Mouse (Mus musculus): ENCODE measurements at regions not wholly inside any gene's neighbourhood (a gene's known extent, or its start where the extent isn't known, plus 50 kb on each side); places are given as distances from the start of the nearest gene placed in this dataset.

DNA sequence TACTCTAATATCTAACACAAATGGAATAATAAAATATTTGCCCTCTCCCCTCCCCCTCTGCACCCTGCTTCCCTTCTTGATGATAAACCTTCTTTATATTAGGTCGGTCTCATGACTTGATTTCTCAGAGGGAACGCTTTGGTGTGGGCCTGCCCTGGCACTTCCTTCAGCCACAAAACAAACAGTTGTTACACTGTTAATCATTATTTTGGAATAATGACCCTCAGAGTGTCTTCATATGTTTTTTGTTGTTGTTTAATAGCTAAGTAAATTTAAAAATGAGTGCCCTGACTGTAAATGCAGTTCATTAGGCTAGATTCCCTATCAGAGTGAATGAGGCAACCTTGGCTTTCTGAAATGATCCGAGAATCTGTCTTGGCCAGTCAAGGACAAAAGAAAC is 167.8 kb downstream of the Ly86 start:
- no peak for ATAC-seq (replicated peaks; ENCODE audit: insufficient number of reproducible peaks, low FRiP score, low TSS enrichment, low read depth)
- WGBS: 77% methylated on average over 3 of the region's 3 CpGs
- H3K36me3 ChIP-seq (replicated peaks; ENCODE audit: control insufficient read depth, insufficient read depth, low read depth, low read length): no peaks in the 10 kb centered on the region
- peaks cover 10% of the 10 kb centered on the region for H3K4me1 ChIP-seq (ENCODE audit: control insufficient read depth, insufficient read depth, low read length)
- H3K4me3 ChIP-seq (ENCODE audit: low read depth, low read length): no peak overlapping the region
- no peak overlapping the region for H3K9ac ChIP-seq (replicated peaks; ENCODE audit: low read length)
- H3K27me3 ChIP-seq (ENCODE audit: control insufficient read depth, insufficient read depth, low read length): no peaks in the 10 kb centered on the region
- H3K9me3 ChIP-seq (replicated peaks; ENCODE audit: control insufficient read depth, low read length): no peaks in the 10 kb centered on the region
- H3K27ac ChIP-seq (replicated peaks; ENCODE audit: low read depth, low read length): no peak overlapping the region
- DNase-seq (ENCODE audit: low spot score): no peak
- no peak overlapping the region for H3K4me2 ChIP-seq (ENCODE audit: low read depth, low read length)

DNA sequence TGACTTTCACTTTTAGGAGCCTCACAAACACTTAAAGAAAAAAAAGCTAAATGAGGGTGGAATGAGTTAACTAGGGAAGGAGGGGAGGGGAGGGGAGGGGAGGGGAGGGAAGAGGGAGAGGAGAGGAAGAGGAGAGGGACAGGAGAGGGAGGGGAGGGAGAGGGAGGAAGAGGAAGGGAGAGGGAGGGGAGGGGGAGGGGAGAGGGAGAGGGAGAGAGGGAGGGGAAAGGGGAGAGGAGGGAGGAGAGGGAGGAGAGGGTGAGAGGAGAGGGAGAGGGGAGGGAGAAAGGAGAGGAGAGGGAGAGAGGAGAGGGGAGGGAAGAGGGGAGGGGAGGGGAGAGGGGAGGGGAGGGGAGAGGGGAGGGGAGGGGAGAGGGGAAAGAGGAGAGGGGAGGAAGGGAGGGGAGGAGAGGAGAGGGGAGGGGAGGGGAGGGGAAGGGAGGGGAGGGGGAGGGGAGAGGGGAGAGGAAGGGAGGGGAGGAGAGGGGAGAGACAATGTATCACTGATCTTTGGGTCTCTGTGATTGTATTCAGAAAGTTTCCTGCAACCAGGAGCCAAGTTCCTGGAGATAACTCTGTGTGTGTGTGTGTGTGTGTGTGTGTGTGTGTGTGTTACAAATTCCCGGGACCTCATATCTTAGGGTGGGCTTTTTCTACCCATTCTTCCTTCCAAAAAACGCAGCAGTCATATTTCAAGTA is 168.3 kb downstream of the Ly86 start:
- Histone ChIP-seq H3K9ac (replicated peaks; ENCODE audit: low read length) (peak overlapping the region; percentile 44), H3K9me3 (replicated peaks; ENCODE audit: control insufficient read depth, low read length) (no peaks in the 10 kb centered on the region), H3K4me1 (ENCODE audit: control insufficient read depth, insufficient read depth, low read length) (peaks cover 10% of the 10 kb centered on the region), H3K4me3 (ENCODE audit: low read depth, low read length) (no peak overlapping the region), H3K36me3 (replicated peaks; ENCODE audit: control insufficient read depth, insufficient read depth, low read depth, low read length) (no peaks in the 10 kb centered on the region), H3K27me3 (ENCODE audit: control insufficient read depth, insufficient read depth, low read length) (no peaks in the 10 kb centered on the region), H3K4me2 (ENCODE audit: low read depth, low read length) (no peak overlapping the region), H3K27ac (replicated peaks; ENCODE audit: low read depth, low read length) (peak overlapping the region; percentile 63; the same call in 1 of the 2 replicates)
- ATAC-seq (replicated peaks; ENCODE audit: insufficient number of reproducible peaks, low FRiP score, low TSS enrichment, low read depth): no peak
- DNase-seq (ENCODE audit: low spot score): no peak
- WGBS: 37% methylated on average over 2 of the region's 2 CpGs

DNA sequence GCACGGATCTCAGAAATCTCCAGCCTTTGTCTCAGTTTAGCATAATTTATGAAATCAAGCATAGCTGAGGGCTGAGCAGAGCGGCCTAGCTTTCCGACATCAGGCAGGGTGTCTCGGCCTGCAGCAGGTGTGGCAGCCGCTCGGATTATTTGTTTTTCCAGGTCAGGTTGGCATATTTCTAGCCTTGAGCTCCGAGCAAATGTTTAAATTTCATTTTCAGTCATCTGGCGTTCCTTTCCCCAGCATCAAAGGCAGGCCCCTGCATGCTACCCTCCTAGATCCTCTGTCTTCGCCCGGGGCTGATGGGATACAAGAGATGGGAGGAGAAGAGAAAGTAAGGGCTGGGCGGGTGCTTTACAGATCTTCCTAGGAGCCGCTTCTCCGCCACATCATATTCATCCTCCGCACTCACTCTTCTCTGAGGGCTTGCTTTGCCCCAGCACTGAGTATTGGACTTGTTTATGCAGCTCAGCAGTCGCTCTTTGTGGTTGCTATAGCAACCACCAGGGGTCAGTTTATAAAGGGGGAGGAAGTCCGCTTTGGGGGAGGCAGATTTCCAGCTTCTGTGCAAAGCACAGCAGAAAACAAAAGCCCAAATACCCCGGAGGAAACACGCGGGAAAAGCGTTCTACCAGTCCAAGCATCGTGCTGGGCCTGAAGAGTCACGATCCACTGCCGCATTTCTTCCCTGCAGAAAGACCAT is 169.0 kb downstream of the Ly86 start:
- peak; percentile 48 for ATAC-seq (replicated peaks; ENCODE audit: insufficient number of reproducible peaks, low FRiP score, low TSS enrichment, low read depth)
- peak overlapping the region; percentile 24 for H3K4me2 ChIP-seq (ENCODE audit: low read depth, low read length)
- no peaks in the 10 kb centered on the region for H3K9me3 ChIP-seq (replicated peaks; ENCODE audit: control insufficient read depth, low read length)
- WGBS: 6% methylated on average over 23 of the region's 23 CpGs
- H3K9ac ChIP-seq (replicated peaks; ENCODE audit: low read length): peak overlapping the region; percentile 44
- peak; percentile 80 for DNase-seq (ENCODE audit: low spot score)
- H3K36me3 ChIP-seq (replicated peaks; ENCODE audit: control insufficient read depth, insufficient read depth, low read depth, low read length): no peaks in the 10 kb centered on the region
- H3K4me3 ChIP-seq (ENCODE audit: low read depth, low read length): no peak overlapping the region
- H3K27me3 ChIP-seq (ENCODE audit: control insufficient read depth, insufficient read depth, low read length): no peaks in the 10 kb centered on the region
- peak overlapping the region; percentile 63 for H3K27ac ChIP-seq (replicated peaks; ENCODE audit: low read depth, low read length)
- H3K4me1 ChIP-seq (ENCODE audit: control insufficient read depth, insufficient read depth, low read length): peaks cover 10% of the 10 kb centered on the region

GRCm38 (mm10) chr13:37514641-37515305 is 169.8 kb downstream of the Ly86 start:
- 70% methylated on average over 12 of the region's 12 CpGs for WGBS
- H3K27ac ChIP-seq (replicated peaks; ENCODE audit: low read depth, low read length): peak overlapping the region; percentile 63
- no peaks in the 10 kb centered on the region for H3K27me3 ChIP-seq (ENCODE audit: control insufficient read depth, insufficient read depth, low read length)
- no peaks in the 10 kb centered on the region for H3K9me3 ChIP-seq (replicated peaks; ENCODE audit: control insufficient read depth, low read length)
- H3K4me2 ChIP-seq (ENCODE audit: low read depth, low read length): peak overlapping the region; percentile 24
- H3K4me1 ChIP-seq (ENCODE audit: control insufficient read depth, insufficient read depth, low read length): peaks cover 8% of the 10 kb centered on the region; the same call in 1 of the 2 replicates
- no peaks in the 10 kb centered on the region for H3K36me3 ChIP-seq (replicated peaks; ENCODE audit: control insufficient read depth, insufficient read depth, low read depth, low read length)
- ATAC-seq (replicated peaks; ENCODE audit: insufficient number of reproducible peaks, low FRiP score, low TSS enrichment, low read depth): no peak
- peak overlapping the region; percentile 44 for H3K9ac ChIP-seq (replicated peaks; ENCODE audit: low read length)
- no peak overlapping the region for H3K4me3 ChIP-seq (ENCODE audit: low read depth, low read length)
- no peak for DNase-seq (ENCODE audit: low spot score)

DNA sequence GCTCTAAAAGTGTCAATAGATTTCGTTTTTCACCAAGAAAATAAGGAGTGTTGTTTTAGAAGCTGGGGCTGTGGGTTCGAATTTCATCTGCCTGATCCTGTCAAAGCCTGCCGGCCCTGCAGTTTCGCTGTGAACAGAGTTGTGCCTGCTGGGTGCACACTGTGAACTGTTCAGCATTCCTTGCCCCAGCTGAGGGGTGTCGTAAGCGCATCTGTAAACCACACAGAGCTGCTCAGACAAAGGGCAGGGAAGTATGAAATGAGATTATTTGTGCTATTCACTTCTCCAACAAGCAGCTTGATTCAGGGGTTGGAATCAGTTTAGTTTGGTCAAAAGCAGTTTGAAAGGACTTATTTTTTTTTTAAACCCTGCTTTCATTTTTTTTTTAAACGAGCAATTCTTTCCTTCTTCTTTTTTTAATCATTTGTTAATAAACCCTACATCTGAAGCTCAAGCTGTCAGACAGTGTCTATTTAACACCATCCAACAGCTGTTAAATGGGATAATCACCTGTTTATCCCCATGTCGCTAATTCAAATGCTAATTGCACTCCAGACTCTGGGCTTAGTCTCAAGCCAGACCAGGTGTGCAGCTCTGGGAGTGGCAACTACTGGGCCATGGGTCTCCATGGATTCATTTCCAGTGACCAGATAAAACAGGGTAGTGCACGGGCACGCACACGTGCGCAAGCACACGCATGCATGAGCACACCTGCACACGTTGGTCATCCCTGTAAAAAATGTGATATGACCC is 172.2 kb downstream of the Ly86 start:
- Histone ChIP-seq H3K4me2 (ENCODE audit: low read depth, low read length) (no peak overlapping the region), H3K9me3 (replicated peaks; ENCODE audit: control insufficient read depth, low read length) (no peaks in the 10 kb centered on the region), H3K4me3 (ENCODE audit: low read depth, low read length) (no peak overlapping the region), H3K36me3 (replicated peaks; ENCODE audit: control insufficient read depth, insufficient read depth, low read depth, low read length) (no peaks in the 10 kb centered on the region), H3K9ac (replicated peaks; ENCODE audit: low read length) (no peak overlapping the region), H3K27me3 (ENCODE audit: control insufficient read depth, insufficient read depth, low read length) (no peaks in the 10 kb centered on the region), H3K4me1 (ENCODE audit: control insufficient read depth, insufficient read depth, low read length) (peaks cover 8% of the 10 kb centered on the region; the same call in 1 of the 2 replicates), H3K27ac (replicated peaks; ENCODE audit: low read depth, low read length) (no peak overlapping the region)
- 38% methylated on average over 14 of the region's 14 CpGs for WGBS
- 0 out of 2 replicates have a peak, but pooled peaks have one; percentile 65 for ATAC-seq (replicated peaks; ENCODE audit: insufficient number of reproducible peaks, low FRiP score, low TSS enrichment, low read depth)
- no peak for DNase-seq (ENCODE audit: low spot score)

DNA sequence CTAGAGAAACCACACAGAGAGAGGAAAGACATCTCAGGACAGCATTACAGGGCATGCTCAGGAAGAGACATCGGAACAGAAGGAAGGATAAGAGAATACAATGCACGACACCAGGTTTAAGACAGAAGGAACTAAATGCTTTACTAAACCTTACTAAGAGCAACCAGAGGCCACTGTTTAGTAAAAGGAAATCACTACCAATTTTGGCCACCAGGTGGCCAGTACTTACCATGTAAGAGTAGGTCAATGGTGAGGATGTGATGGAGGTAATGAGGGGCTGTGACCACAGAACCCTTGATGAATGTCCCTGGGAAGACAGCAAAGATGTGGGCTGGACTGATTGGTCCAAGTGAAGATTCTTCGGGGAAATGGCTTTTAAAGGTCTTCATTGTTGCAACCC is 174.9 kb downstream of the Ly86 start:
- H3K4me1 ChIP-seq (ENCODE audit: control insufficient read depth, insufficient read depth, low read length): no peaks in the 10 kb centered on the region
- H3K36me3 ChIP-seq (replicated peaks; ENCODE audit: control insufficient read depth, insufficient read depth, low read depth, low read length): no peaks in the 10 kb centered on the region
- DNase-seq (ENCODE audit: low spot score) (no peak), ATAC-seq (replicated peaks; ENCODE audit: insufficient number of reproducible peaks, low FRiP score, low TSS enrichment, low read depth) (no peak)
- H3K27me3 ChIP-seq (ENCODE audit: control insufficient read depth, insufficient read depth, low read length): no peaks in the 10 kb centered on the region
- H3K9me3 ChIP-seq (replicated peaks; ENCODE audit: control insufficient read depth, low read length): no peaks in the 10 kb centered on the region
- H3K4me2 ChIP-seq (ENCODE audit: low read depth, low read length): no peak overlapping the region
- no peak overlapping the region for H3K4me3 ChIP-seq (ENCODE audit: low read depth, low read length)
- H3K27ac ChIP-seq (replicated peaks; ENCODE audit: low read depth, low read length): no peak overlapping the region
- 73% methylated on average over 3 of the region's 3 CpGs for WGBS
- no peak overlapping the region for H3K9ac ChIP-seq (replicated peaks; ENCODE audit: low read length)

- no peak overlapping the region for H3K27ac ChIP-seq (replicated peaks; ENCODE audit: low read depth, low read length)
- no peak for ATAC-seq (replicated peaks; ENCODE audit: insufficient number of reproducible peaks, low FRiP score, low TSS enrichment, low read depth)
- no peaks in the 10 kb centered on the region; the same call in 1 of the 2 replicates for H3K4me1 ChIP-seq (ENCODE audit: control insufficient read depth, insufficient read depth, low read length)
- WGBS: 90% methylated on average over 15 of the region's 15 CpGs
- H3K36me3 ChIP-seq (replicated peaks; ENCODE audit: control insufficient read depth, insufficient read depth, low read depth, low read length): no peaks in the 10 kb centered on the region
- no peaks in the 10 kb centered on the region for H3K9me3 ChIP-seq (replicated peaks; ENCODE audit: control insufficient read depth, low read length)
- no peak for DNase-seq (ENCODE audit: low spot score)
- H3K9ac ChIP-seq (replicated peaks; ENCODE audit: low read length): no peak overlapping the region
- H3K4me2 ChIP-seq (ENCODE audit: low read depth, low read length): no peak overlapping the region
- H3K4me3 ChIP-seq (ENCODE audit: low read depth, low read length): no peak overlapping the region
- H3K27me3 ChIP-seq (ENCODE audit: control insufficient read depth, insufficient read depth, low read length): no peaks in the 10 kb centered on the region
These were observed 180.2 kb downstream of the Ly86 start for GRCm38 (mm10) chr13:37525097-37525726.

Data from embryonic facial prominence, embryonic 11.5 days (tissue).